Mouse (Mus musculus) Patski (cell line): ENCODE results near the gene Hoxd12. TPM values are rescaled to one million over a fixed set of nuclear protein-coding genes. Genes with fewer than 3 reads are reported as not detected.

ENCODE experiments used
- ATAC-seq: fragments of 100-300 bp; one replicate; pipeline ENCODE4 v1.8.0; 2021
- CTCF ChIA-PET: fragments of 350-600 bp; sonication (Branson Sonifier 250); formaldehyde crosslinking; loops from one replicate; lab custom pipeline; 2022; ENCODE audit warnings: inconsistent platforms; lab: Charles Lee
- POLR2A ChIA-PET: fragments of 350-600 bp; sonication (Branson Sonifier 250); formaldehyde crosslinking; loops from one replicate; lab custom pipeline; 2022; ENCODE audit warnings: antibody characterized with exemption, inconsistent platforms; lab: Charles Lee
- DNase-seq: peaks from one replicate; pipeline ENCODE4 v3.0.0-alpha.2; 2011; ENCODE audit warnings: low read depth, low spot score
- H3K27me3 ChIP-seq: fragments of 371-371 bp; one replicate; pipeline ENCODE4 v1.5.1; 2021
- CTCF ChIP-seq: fragments of 100-300 bp; IDR thresholded peaks from one replicate; pipeline ENCODE4 v1.5.1; 2021
- in situ Hi-C: fragments of 300-500 bp; cut with MboI; formaldehyde crosslinking; loops from 3 replicates; pipeline ENCODE4 v1.11.1; 2018; ENCODE audit warnings: low pct_unique_long_range_greater_than_20kb, mixed read lengths
- polyA plus RNA-seq: library from polyadenylated mRNA; unstranded; gene quantifications from one replicate; pipeline ENCODE4 v1.2.3, GENCODE M21; 2021

The Hoxd12 gene
- polyA plus RNA-seq, 1 experiment from 2014 or later, result not detected

- POLR2A ChIA-PET, result no interaction called here
- CTCF ChIA-PET, result interaction anchor here (0.6 to 1.4 kb wide), 3 partner anchors 9 to 698 kb away, joined by 3 read pairs; no protein-coding TSS in a partner anchor
- in situ Hi-C loops, result loop anchor here (5.0 to 25.0 kb wide), 5 partner anchors 366 to 1101 kb away; partner anchors contain the start of gene Chn1
- DNase-seq (no peak), ATAC-seq (peak; percentile 78)
- H3K27me3 ChIP-seq, result peaks cover 71% of the 10 kb centered on the region
- peak; percentile 87 for TF ChIP-seq CTCF
These were observed 11.4 kb upstream of the Hoxd12 start for GRCm38 (mm10) chr2:74663291-74663925.

GRCm38 (mm10) chr2:74666411-74666810 is 8.4 kb upstream of the Hoxd12 start:
- no peak for DNase-seq

GRCm38 (mm10) chr2:74667191-74667841 is 7.5 kb upstream of the Hoxd12 start:
- peaks cover 59% of the 10 kb centered on the region for H3K27me3 ChIP-seq
- in situ Hi-C loops, result loop anchor here (25.0 kb wide), 2 partner anchors 880 to 1105 kb away; partner anchors contain the start of gene Chn1
- no peak for TF ChIP-seq CTCF
- CTCF ChIA-PET, result no interaction called here
- POLR2A ChIA-PET, result no interaction called here
- ATAC-seq (no peak), DNase-seq (no peak)

More at GRCm38 (mm10) chr2:74666411-74666810, 8.4 kb upstream of the Hoxd12 start:
- in situ Hi-C loops, result loop anchor here (25.0 kb wide), 2 partner anchors 879 to 1104 kb away; partner anchors contain the start of gene Chn1
- POLR2A ChIA-PET, result no interaction called here
- no peak for ATAC-seq
- CTCF ChIA-PET, result no interaction called here
- TF ChIP-seq CTCF, result no peak
- peaks cover 67% of the 10 kb centered on the region for H3K27me3 ChIP-seq

GRCm38 (mm10) chr2:74667842-74668357 is 6.9 kb upstream of the Hoxd12 start, which contains the start of gene Hoxd13:
Gene Hoxd13 (plus strand): TSS chr2:74668310.
- TF ChIP-seq CTCF, result no peak
- ChIA-PET CTCF (no interaction called here), POLR2A (no interaction called here)
- DNase-seq, result no peak
- ATAC-seq, result no peak
- peaks cover 53% of the 10 kb centered on the region for H3K27me3 ChIP-seq
- in situ Hi-C loops, result loop anchor here (25.0 kb wide), 2 partner anchors 881 to 1106 kb away; partner anchors contain the start of gene Chn1

- no peak for TF ChIP-seq CTCF
- in situ Hi-C loops, result loop anchor here (25.0 kb wide), 2 partner anchors 881 to 1106 kb away; partner anchors contain the start of gene Chn1
- DNase-seq (no peak), ATAC-seq (no peak)
- peaks cover 53% of the 10 kb centered on the region for H3K27me3 ChIP-seq
- ChIA-PET CTCF (interaction anchor here (1.3 kb wide), 1 partner anchor 18 kb away, joined by 3 read pairs; no protein-coding TSS in a partner anchor), POLR2A (no interaction called here)
These were observed 6.2 kb upstream of the Hoxd12 start for GRCm38 (mm10) chr2:74668370-74669229.

GRCm38 (mm10) chr2:74669230-74669578 is 5.6 kb upstream of the Hoxd12 start:
- POLR2A ChIA-PET, result no interaction called here
- ATAC-seq, result no peak

GRCm38 (mm10) chr2:74669650-74670235 is 5.1 kb upstream of the Hoxd12 start:
- ATAC-seq (no peak), DNase-seq (no peak)
- TF ChIP-seq CTCF, result no peak
- ChIA-PET POLR2A (no interaction called here), CTCF (interaction anchor here (1.3 kb wide), 2 partner anchors 9 to 17 kb away, joined by 3 read pairs; no protein-coding TSS in a partner anchor)
- in situ Hi-C loops, result loop anchor here (25.0 kb wide), 2 partner anchors 882 to 1107 kb away; partner anchors contain the start of gene Chn1
- H3K27me3 ChIP-seq, result peaks cover 47% of the 10 kb centered on the region

More at GRCm38 (mm10) chr2:74669230-74669578, 5.6 kb upstream of the Hoxd12 start:
- CTCF ChIA-PET, result interaction anchor here (1.3 kb wide), 1 partner anchor 17 kb away, joined by 3 read pairs; no protein-coding TSS in a partner anchor
- in situ Hi-C loops, result loop anchor here (25.0 kb wide), 2 partner anchors 882 to 1107 kb away; partner anchors contain the start of gene Chn1
- peaks cover 52% of the 10 kb centered on the region for H3K27me3 ChIP-seq
- no peak for DNase-seq
- no peak for TF ChIP-seq CTCF

- ChIA-PET POLR2A (interaction anchor here (0.7 kb wide), 1 partner anchor 440 kb away, joined by 3 read pairs; no protein-coding TSS in a partner anchor), CTCF (interaction anchor here (1.3 kb wide), 1 partner anchor 10 kb away, joined by 3 read pairs; no protein-coding TSS in a partner anchor)
- no peak for DNase-seq
- no peak for ATAC-seq
- in situ Hi-C loops, result loop anchor here (25.0 kb wide), 2 partner anchors 883 to 1108 kb away; partner anchors contain the start of gene Chn1
- TF ChIP-seq CTCF, result no peak
- H3K27me3 ChIP-seq, result peaks cover 45% of the 10 kb centered on the region
These were observed 4.1 kb upstream of the Hoxd12 start for GRCm38 (mm10) chr2:74670632-74671188.

- DNase-seq, result no peak
- in situ Hi-C loops, result loop anchor here (25.0 kb wide), 2 partner anchors 885 to 1110 kb away; partner anchors contain the start of gene Chn1
- H3K27me3 ChIP-seq, result peaks cover 38% of the 10 kb centered on the region
- POLR2A ChIA-PET, result no interaction called here
- no peak for TF ChIP-seq CTCF
- CTCF ChIA-PET, result no interaction called here
- ATAC-seq, result no peak
These were observed 3.0 kb upstream of the Hoxd12 start for GRCm38 (mm10) chr2:74671847-74672246.
